ENCODE assay signal across 15 mouse cellular contexts in the genomic region with DNA sequence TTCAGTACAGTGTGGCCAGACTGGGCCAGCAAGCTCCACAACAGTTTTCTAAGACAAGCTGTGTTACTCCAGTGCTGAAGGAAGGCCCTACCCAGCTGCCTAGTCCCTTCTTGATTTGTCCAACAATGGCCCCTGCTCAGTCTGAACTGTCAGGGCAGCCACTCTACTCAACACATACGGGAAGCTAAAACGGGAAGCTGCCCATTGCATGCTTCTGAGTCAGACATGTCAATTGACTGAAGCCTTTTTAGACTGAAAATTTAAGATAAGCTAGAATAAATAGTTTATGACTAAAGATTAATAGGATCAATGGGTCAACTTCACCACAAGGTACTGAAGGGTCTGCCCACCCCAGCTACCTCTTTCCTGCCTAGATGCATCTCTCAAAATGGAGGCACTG.
"Had no signal": no experiment of that assay in that cellular context is flagged by ENCODE, and none has a peak within 500 bp of the region (broad histone marks: within the 10 kb centered on the region; RNA-seq: fewer than 3 reads in every experiment).

No protein-coding gene starts in this region.

- ATAC-seq: hindbrain, postnatal 0 days; intestine, embryonic 16.5 days had no signal

- DNase-seq: gastrocnemius, adult 2 months; gastrocnemius, postnatal 10 days; gastrocnemius, postnatal 25 days; heart, adult 18-20 months; heart, postnatal 10 days; kidney, adult 11 months; kidney, adult 2 months; kidney, adult 9 months; kidney, postnatal 14 days; kidney, postnatal 36 days; layer of hippocampus, adult 9-11 months; layer of hippocampus, postnatal 36 days; liver had no signal
